Mouse (Mus musculus) heart, postnatal 0 days (tissue): ENCODE measurements around the gene Ackr3.

Source experiments
- CTCF ChIP-seq: IDR thresholded peaks from 2 replicates; pipeline ENCODE4 v1.5.1; 2016; ENCODE audit warnings: antibody characterized with exemption, control low read depth, low read depth
- EP300 ChIP-seq: IDR thresholded peaks from 2 replicates; pipeline ENCODE4 v1.6.1; 2016; ENCODE audit warnings: antibody characterized with exemption, low read depth

- TF ChIP-seq CTCF (no peak), EP300 (no peak)
Measured at GRCm38 (mm10) chr1:90209069-90209468, 5.3 kb downstream of the Ackr3 start.
